Mouse (Mus musculus) layer of hippocampus, postnatal 25 days (tissue): ENCODE results near the gene B3galt1. TPM values are rescaled to one million over a fixed set of nuclear protein-coding genes. Genes with fewer than 3 reads are reported as not detected.

Experiments
- DNase-seq, 2 experiments: peaks; one replicate each; pipeline ENCODE4 v3.0.0; 2022; ENCODE audit warnings: mixed read lengths in 2 of 2, low spot score in 1 of 2; ENCODE audit errors: extremely low spot score in 1 of 2
- total RNA-seq, 2 experiments: library from RNA; stranded (reverse); gene quantifications; 2 replicates each; pipeline ENCODE4 v1.2.3; 2021

The B3galt1 gene
- total RNA-seq, 2 experiments from 2014 or later: 85.1 to 88.0 TPM

GRCm38 (mm10) chr2:67677697-67678096 is 112.0 kb downstream of the B3galt1 start:
- no peak for DNase-seq

- no peak for DNase-seq
Measured at GRCm38 (mm10) chr2:67724249-67724648, 158.6 kb downstream of the B3galt1 start.

- DNase-seq: no peak
Measured at GRCm38 (mm10) chr2:67730771-67731170, 165.1 kb downstream of the B3galt1 start.

- no peak for DNase-seq
Measured at GRCm38 (mm10) chr2:67751585-67751984, 185.9 kb downstream of the B3galt1 start.

GRCm38 (mm10) chr2:67756507-67756906 is 190.8 kb downstream of the B3galt1 start:
- DNase-seq: no peak

GRCm38 (mm10) chr2:67787536-67787935 is 221.9 kb downstream of the B3galt1 start:
- no peak for DNase-seq

- DNase-seq: no peak
Measured at GRCm38 (mm10) chr2:67797561-67797960, 231.9 kb downstream of the B3galt1 start.

- no peak for DNase-seq
Measured at GRCm38 (mm10) chr2:67799981-67800380, 234.3 kb downstream of the B3galt1 start.

- no peak for DNase-seq
Measured at GRCm38 (mm10) chr2:67816149-67816548, 250.5 kb downstream of the B3galt1 start.

- no peak for DNase-seq
Measured at GRCm38 (mm10) chr2:67818014-67818413, 252.3 kb downstream of the B3galt1 start.

- no peak for DNase-seq
Measured at GRCm38 (mm10) chr2:67822360-67822759, 256.7 kb downstream of the B3galt1 start.

GRCm38 (mm10) chr2:67827697-67828096 is 262.0 kb downstream of the B3galt1 start:
- no peak for DNase-seq

GRCm38 (mm10) chr2:67829055-67829915 is 263.6 kb downstream of the B3galt1 start:
- DNase-seq: no peak

GRCm38 (mm10) chr2:67847806-67848205 is 282.1 kb downstream of the B3galt1 start:
- no peak for DNase-seq

GRCm38 (mm10) chr2:67850725-67851124 is 285.1 kb downstream of the B3galt1 start:
- DNase-seq: no peak

- DNase-seq: no peak
Measured at GRCm38 (mm10) chr2:67858340-67858739, 292.7 kb downstream of the B3galt1 start.

GRCm38 (mm10) chr2:67859004-67859403 is 293.3 kb downstream of the B3galt1 start:
- no peak for DNase-seq

GRCm38 (mm10) chr2:67873368-67873767 is 307.7 kb downstream of the B3galt1 start:
- DNase-seq: no peak

- no peak for DNase-seq
Measured at GRCm38 (mm10) chr2:67879836-67880235, 314.2 kb downstream of the B3galt1 start.

- DNase-seq: no peak
Measured at GRCm38 (mm10) chr2:67881713-67882281, 316.1 kb downstream of the B3galt1 start.

- no peak for DNase-seq
Measured at GRCm38 (mm10) chr2:67897956-67898689, 332.5 kb downstream of the B3galt1 start.
